In genomic region chr4:142083762-142084130, GRCm38 (mm10) we compare ENCODE assay signal across 8 mouse cellular contexts. TPM values are rescaled to one million over a fixed set of nuclear protein-coding genes. Genes with fewer than 3 reads are reported as not detected.
DNase-seq lines count a peak whose midpoint lies in the region; ATAC-seq lines count a peak whose summit lies in the region.

No protein-coding gene starts in this region.

- DNase-seq in R1 (ENCODE audit: low read depth, low spot score), result peak; percentile 75
- peak; percentile 84 for DNase-seq in heart, postnatal 4 days
- peak; percentile 82 for DNase-seq in limb, embryonic 10.5 days (ENCODE audit: low spot score)
- peak; percentile 54 for DNase-seq in right cerebral cortex, postnatal 4 days
- DNase-seq in c-Kit-positive CD71-positive TER-119-positive erythroid progenitor cells, embryonic 14.5 days (ENCODE audit: low spot score), result no peak

- no peaks in the 10 kb centered on the region for H3K9me3 ChIP-seq in forebrain, embryonic 16.5 days (ENCODE audit: control insufficient read depth, low read length)
- no peaks in the 10 kb centered on the region for H3K9me3 ChIP-seq in limb, embryonic 10.5 days (replicated peaks)

- H3K36me3 ChIP-seq in forebrain, embryonic 16.5 days (ENCODE audit: control insufficient read depth, insufficient read depth), result no peaks in the 10 kb centered on the region
- H3K36me3 ChIP-seq in limb, embryonic 10.5 days, result no peaks in the 10 kb centered on the region

- peak overlapping the region; percentile 87 for H3K4me2 ChIP-seq in forebrain, embryonic 16.5 days (ENCODE audit: low read length)

- peak overlapping the region; percentile 53 for H3K4me3 ChIP-seq in forebrain, embryonic 16.5 days (replicated peaks; ENCODE audit: low read length)
- peak overlapping the region; percentile 78 for H3K4me3 ChIP-seq in limb, embryonic 10.5 days

- peak; percentile 18; the same call in 1 of the 2 replicates for ATAC-seq in cerebellum, adult (ENCODE audit: insufficient number of reproducible peaks, low FRiP score, low TSS enrichment)
- ATAC-seq in forebrain, embryonic 16.5 days, result peak; percentile 52
- ATAC-seq in megakaryocyte progenitor cell, adult 5-6 weeks (replicated peaks; ENCODE audit: poor library complexity), result peak; percentile 59

- no peak overlapping the region for H3K27ac ChIP-seq in forebrain, embryonic 16.5 days (ENCODE audit: low read length)
- peak overlapping the region; percentile 87 for H3K27ac ChIP-seq in limb, embryonic 10.5 days

- H3K27me3 ChIP-seq in forebrain, embryonic 16.5 days (replicated peaks; ENCODE audit: control insufficient read depth, insufficient read depth, low read length), result peaks cover 19% of the 10 kb centered on the region
- H3K27me3 ChIP-seq in limb, embryonic 10.5 days (ENCODE audit: low read depth, poor library complexity, severe bottlenecking), result peaks cover 48% of the 10 kb centered on the region

- WGBS in forebrain, embryonic 16.5 days, result under 1% methylated on average over 25 of the region's 29 CpGs
- WGBS in limb, embryonic 10.5 days, result under 1% methylated on average over 27 of the region's 29 CpGs

- peaks cover 21% of the 10 kb centered on the region for H3K4me1 ChIP-seq in forebrain, embryonic 16.5 days (replicated peaks; ENCODE audit: control insufficient read depth, insufficient read depth, low read length)
- peaks cover 59% of the 10 kb centered on the region for H3K4me1 ChIP-seq in limb, embryonic 10.5 days

- H3K9ac ChIP-seq in forebrain, embryonic 16.5 days (replicated peaks; ENCODE audit: low read depth, low read length), result peak overlapping the region; percentile 57

RNA-seq across cellular contexts. Expression of gene Tmem51, which starts 0.4 kb away (rescaled TPM):
- 6.5 and 8.6 TPM in 2 replicates for polyA plus RNA-seq in forebrain, embryonic 16.5 days (2015; fragmentation: Nextera tagmentation; extraction: Ambion mirVana)
- 10 to 100 TPM; 34.2 to 40.5 TPM for total RNA-seq in heart, postnatal 4 days (2021)
- 7.0 and 10.8 TPM in 2 replicates for polyA plus RNA-seq in limb, embryonic 10.5 days (2016; fragmentation: Nextera tagmentation; extraction: Ambion mirVana)
- 0.47 TPM in 1 of 2 replicates, not detected in the other for total RNA-seq in megakaryocyte progenitor cell, adult 5-6 weeks (2015)
- 0.41 and 0.87 TPM in 2 replicates for total RNA-seq in megakaryocyte progenitor cell, adult 5-6 weeks (2017)

Comparison
In these comparisons a context has a peak if more than half of its experiments do, and no peak if none do; other contexts are left out.
1. RNA of gene Tmem51, which starts 0.4 kb away (total RNA-seq): 34.2 to 40.5 TPM in heart, postnatal 4 days; 0.41 to 0.87 TPM in megakaryocyte progenitor cell, adult 5-6 weeks; every median in the first group is over 10 times any median in the second.
2. Peak in every context shown above with its lines, with median percentiles within 50 percentile points of each other: ATAC-seq.